Mouse (Mus musculus) CH12F3 (cell line): ENCODE measurements around the gene Vipr1.
"Not testable (repeated sequence)": the region's sequence is repeated elsewhere in the genome, so short reads cannot be mapped to it uniquely, and the experiment has no call there.

Experiments used
- in situ Hi-C: fragments of 300-500 bp; cut with MboI; formaldehyde crosslinking; loops from 2 replicates; pipeline ENCODE4 v1.14.3; 2020; ENCODE audit warnings: low sequenced_read_pairs

Gene Vipr1

DNA sequence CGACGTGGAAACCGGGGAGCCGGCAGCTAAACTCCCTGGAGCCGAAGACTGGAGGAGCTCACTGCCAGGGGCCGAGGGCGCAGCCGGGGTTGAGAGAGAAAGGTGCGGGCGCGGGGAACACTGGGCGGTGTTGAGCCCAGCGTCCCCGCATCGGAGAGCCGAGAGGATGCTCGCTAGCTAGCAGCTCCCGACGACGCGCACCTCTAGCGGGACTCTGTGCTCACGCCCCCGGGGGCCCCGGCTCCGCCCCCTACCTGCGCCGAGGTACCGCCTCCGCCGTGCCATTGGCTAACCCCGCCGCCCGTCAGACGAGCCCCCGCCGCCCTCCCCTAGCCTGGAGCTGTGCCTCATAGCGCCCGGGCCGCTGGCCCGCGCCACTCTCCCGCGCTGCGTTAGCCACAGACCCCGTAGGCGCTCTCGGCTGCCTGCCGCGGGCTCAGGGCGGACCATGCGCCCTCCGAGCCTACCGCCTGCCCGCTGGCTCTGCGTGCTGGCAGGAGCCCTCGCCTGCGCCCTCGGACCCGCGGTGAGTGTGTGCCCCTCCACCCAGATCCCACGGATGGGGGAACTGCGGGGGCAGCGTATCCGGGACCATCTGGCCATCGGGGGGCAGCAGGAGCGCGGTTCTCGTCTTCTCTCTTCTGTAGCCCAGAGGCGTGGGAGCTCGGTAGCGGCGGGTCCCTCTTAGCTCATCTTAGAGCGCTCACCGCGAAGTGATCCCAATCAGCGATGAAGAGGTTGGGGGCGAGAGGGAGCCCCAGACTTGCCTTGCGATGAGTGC is at the start of gene Vipr1:
Gene Vipr1, plus strand, starts transcription at position 316 of the 781 bp plus-strand sequence.
- in situ Hi-C loops: no loop called here

DNA sequence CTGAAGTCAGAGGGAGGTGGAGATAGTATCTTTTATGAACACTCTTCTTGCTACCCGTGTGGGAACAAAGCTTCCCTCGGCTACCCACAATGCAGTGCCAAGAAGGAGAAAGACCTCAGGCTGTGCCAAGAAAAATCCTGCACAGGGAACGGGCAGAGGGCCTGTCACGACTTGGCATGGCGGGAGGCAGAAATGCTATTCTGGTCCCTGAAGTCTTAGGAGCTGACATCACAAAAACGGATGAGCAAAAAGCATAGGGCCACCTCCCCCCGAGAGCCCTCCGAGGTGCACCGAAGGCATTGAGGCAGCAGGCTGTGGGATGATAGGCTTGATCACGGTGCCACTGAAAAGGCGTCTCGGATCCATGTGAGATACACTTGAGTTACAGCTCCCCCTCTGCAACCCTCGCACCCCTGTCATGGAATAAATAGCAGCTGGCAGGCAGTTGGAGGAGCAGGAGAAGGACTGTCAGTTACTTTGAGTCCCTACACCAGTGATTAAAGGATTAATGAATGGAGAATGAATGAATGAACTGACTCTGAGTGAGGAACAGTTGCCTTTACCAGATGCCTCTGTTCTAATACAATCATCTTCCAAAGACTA is 49.5 kb upstream of the Vipr1 start:
- in situ Hi-C loops: no loop called here

DNA sequence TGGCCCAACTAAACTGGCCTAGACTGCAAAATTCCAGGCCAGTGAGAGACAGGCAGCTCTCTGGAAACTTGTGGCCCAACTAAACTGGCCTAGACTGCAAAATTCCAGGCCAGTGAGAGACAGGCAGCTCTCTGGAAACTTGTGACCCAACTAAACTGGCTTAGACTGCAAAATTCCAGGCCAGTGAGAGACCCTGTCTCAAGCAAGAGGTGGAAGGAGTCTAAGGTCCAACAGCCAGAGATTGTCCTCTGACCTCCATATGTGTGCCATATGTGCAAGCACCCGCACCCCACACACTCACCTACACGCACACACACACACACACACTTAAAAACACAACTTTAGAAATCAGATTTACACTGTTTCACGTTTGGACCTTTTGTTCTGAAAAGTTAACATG is 48.7 kb upstream of the Vipr1 start:
- in situ Hi-C loops: not testable (repeated sequence)

DNA sequence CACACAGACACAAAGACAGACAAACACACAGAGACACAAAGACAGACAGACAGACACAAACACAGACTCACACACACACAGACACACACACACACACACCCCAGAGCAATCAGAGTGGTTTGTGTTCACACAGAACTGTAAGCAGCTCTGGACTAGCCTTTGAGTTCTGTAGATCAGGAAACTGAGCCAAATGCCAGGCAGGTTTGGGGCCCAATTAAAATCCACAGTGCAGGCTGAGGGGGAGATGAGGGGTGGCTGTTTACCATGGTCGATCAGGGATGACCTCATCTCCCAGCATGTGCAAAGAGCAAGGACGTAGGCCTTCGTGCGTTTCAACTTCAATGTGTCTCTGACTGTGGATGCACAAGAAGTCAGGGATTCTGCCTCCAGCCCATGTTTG is 47.7 kb upstream of the Vipr1 start:
- in situ Hi-C loops: loop anchor here (5.0 kb wide), 1 partner anchor 112 kb away; no protein-coding TSS in a partner anchor

DNA sequence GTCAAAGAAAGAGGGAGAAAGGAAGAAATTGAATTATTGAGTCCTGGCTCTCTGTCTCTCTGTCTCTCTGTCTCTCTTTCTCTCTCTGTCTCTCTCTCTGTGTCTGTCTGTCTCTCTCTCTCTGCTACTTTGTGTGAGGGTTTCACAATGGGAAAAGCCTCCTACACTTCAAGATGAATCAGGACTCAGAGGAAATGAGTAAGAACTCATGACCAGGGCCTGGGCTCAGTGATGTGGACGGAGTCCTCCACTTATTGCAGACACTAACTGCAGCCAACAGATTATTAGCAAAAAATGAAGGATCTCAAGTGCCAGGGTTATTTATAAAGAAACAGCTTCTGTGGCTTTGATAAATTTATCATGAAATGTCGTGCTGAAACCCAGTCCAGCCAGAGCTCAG is 44.4 kb upstream of the Vipr1 start:
- in situ Hi-C loops: loop anchor here (5.0 kb wide), 1 partner anchor 116 kb away; no protein-coding TSS in a partner anchor

DNA sequence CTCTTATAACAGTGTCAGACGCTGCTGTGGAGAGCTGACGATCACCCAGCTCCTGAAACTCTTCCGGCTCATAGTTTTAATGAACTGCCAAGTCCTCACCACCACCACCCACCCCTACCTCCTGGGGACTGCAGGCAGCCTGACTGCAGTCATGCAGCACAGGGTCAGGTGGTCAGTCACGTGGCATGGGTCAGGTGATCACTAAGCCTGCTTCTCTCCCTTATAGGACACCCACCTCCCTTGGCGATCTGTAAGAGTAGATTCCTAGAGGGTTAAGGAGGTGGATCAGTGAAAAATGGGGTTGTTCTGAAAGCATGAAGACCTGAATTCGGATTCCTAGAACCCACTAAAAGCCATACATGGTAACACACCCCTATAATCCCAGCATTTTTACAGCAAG is 43.0 kb upstream of the Vipr1 start:
- in situ Hi-C loops: loop anchor here (5.0 kb wide), 1 partner anchor 117 kb away; no protein-coding TSS in a partner anchor

DNA sequence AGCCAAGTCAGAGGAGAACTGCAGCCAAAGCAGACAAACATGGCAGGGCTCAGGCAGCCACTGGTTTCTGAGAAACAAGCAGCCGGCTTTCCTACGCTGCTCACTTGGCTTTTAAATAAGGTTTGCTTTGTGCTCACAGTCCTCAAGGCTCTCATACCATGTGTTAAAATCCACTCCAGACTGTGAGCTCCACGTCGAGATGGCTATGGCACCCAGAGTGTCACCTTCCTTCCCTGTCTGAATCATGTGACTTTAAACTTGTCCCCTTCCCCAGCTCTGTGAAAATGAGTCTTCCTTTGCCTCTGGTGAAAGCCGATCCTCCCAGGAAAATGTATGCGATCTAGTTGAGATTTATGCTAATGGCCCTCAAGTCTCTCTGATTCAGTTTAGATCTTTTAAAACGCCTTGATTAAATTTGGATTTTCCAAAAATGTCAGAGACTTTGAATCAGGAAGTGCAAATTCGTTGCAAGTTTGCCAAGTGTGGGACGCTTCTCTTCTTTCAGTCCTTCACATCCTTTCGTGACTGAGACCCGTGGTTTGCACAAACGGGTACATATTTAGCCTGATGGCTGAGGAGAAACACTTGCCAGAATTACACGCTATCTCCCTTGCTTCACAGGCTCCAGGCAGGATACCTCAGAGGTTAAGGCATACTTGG is 42.2 kb upstream of the Vipr1 start:
- in situ Hi-C loops: loop anchor here (10.0 kb wide), 1 partner anchor 356 kb away; no protein-coding TSS in a partner anchor

DNA sequence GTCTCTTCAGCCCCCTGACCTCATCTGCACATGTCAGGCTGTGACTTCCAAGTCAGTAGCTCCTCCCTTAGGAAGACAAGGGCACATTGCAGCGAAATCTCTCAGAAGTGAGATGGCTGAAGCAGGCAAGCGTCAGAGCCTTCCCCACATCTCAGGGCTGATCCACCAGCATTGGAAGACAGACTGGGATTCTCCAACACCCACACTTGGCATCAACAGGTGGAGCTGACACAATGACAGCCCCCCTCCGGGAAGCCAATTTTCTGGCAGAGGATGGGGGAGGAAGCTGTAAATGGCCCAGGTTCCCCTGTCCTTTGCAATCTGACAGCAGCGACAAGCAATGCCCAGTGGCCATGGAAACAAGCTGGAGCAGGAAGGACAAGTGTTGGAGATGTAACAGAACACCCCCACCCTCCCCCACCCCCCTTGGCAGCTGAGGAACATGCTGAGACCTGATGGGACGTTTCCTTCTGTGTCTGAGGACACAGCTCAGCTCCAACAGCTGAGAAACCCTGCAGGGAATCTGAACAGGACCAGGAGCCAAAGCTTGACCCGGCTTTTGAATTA is 41.6 kb upstream of the Vipr1 start:
- in situ Hi-C loops: loop anchor here (10.0 kb wide), 1 partner anchor 356 kb away; no protein-coding TSS in a partner anchor

DNA sequence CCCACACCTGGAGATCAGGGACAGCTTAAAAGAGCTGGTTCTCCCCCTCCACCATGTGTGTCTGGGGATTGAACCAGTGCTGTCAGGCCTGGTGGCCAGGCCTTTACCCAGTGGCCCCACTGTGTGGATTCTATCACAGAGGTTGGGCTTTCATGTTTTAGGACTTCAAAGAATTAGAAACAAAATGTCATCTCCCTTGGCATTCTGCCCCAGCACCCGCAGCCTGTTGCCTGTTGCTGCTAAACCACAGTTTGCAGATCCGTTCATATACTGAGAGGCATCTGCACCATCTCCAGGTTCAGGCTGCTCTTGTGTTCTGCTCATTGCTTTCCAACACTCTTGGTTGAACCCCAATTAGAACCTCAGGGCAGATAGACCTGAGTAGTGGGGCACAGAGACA is 40.1 kb upstream of the Vipr1 start:
- in situ Hi-C loops: loop anchor here (10.0 kb wide), 1 partner anchor 358 kb away; no protein-coding TSS in a partner anchor

DNA sequence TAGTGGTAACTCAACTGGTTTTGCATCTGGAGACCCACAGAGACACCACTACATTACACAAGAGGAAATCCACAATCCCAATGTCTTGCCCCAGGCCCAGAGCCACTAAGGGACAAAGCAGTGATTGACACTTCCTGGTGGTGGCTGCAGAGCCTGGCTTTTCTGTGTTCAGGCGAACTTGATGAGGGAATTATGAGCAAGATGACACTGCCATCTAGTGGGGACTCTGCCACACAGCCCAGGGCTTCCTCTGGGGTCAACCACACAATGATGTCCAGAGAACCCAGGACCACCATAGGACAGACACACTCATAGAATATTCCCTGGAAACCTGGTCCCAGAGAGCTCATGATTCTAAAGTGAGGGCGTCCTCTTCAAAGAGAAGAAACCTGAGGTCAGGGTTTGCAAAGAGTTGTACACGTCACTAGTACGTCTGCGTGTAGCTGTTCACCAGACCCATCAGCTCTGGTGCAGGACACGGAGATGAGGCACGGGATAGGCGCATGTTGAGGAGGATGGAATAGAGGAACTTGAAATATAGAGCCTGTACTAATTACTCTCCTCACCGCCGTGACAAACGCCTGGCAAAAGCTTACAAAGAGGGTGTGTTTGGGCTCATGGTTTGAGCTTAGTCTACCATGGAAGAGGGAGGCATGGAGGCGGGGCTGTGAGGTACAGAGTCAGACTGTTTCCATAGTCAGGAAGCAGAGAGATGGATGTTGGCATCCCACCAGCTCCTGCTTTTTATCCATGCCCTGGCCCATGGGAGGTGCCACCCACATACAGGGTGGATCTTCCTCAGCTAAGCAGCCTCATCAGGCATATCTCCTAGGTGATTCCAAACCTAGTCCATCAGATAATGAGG is 36.9 kb upstream of the Vipr1 start:
- in situ Hi-C loops: loop anchor here (10.0 kb wide), 1 partner anchor 361 kb away; no protein-coding TSS in a partner anchor

DNA sequence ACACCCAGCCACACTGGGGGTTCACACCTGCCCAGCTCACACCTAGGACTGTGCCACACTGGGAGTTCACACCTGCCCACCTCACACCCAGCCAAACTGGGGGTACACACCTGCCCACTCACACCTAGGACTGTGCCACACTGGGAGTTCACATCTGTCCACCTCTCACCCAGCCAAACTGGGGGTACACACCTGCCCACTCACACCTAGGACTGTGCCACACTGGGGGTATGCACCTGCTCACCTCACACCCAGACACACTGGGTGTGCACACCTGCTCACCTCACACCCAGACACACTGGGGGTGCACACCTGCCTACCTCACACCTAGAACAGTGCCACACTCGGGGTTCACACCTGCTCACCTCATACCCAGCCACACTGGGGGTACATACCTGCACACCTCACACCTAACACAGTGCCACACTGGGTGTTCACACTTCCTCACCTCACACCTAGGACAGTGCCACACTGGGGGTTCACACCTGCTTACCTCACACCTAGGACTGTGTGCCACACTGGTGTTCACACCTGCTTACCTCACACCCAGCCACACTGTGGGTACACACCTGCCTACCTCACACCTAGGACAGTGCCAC is 35.9 kb upstream of the Vipr1 start:
- in situ Hi-C loops: loop anchor here (10.0 kb wide), 1 partner anchor 362 kb away; no protein-coding TSS in a partner anchor

DNA sequence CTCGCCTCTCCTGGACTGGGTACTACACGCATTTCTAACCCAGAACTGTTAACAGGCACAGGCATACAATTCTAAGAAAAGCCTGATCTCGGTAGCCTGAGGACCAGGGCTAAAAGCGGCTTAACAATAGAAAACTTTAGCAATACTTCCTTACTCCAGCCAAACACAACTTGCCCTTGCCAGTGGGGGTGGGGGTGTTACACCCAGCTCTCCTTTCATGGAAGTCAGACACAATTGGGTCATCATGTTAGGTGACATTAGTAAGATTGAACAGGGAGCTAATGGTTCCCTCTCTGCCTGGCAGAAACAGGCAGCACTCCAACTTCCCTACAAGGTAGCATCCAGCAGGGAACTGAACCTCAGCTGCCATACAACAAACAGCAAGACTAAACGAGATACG is 33.1 kb upstream of the Vipr1 start:
- in situ Hi-C loops: loop anchor here (10.0 kb wide), 1 partner anchor 365 kb away; no protein-coding TSS in a partner anchor

DNA sequence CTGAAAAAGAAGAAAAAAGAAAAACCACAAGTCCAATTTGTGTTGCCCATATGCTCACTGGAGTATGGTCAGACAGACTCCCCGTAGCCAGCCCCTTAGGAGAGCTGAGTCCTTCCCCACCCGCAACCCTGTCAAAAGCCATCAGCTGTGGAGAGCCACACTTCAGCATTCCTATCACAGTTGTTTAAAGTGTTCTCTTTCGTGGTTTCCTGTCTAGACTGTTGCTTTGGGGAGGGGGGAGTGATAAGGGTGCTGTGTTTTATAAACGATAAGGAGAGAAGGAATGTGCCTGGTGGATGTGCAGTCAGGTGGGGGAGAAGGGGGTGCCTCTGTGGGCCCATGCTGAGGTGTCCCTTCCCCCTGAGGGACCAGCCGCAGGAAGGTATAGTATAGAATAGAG is 29.3 kb upstream of the Vipr1 start:
- in situ Hi-C loops: no loop called here

DNA sequence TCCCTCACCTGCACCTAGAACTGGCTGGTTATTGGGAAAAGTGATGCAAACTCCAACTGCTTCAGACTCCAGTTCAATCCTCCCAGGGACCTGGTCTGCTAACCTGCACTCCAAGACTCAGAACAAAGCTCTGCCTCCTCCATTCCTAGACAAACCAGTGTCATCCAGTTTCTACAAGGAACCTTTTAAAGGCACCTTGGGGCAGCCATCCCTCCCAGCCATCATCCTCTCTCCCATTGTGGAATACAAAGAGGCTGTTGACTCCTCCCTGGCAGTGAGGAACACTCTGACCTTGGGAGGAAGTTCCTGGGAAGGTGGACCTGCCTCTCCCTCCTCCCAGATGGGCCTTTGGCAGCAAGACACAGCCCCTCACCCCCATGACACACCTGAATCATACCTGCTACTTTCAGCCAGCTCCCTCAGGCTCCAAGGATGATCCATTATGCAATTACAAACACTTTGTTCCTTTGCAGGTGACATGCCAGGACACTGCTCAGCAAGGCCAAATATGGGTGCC is 28.2 kb upstream of the Vipr1 start:
- in situ Hi-C loops: no loop called here

DNA sequence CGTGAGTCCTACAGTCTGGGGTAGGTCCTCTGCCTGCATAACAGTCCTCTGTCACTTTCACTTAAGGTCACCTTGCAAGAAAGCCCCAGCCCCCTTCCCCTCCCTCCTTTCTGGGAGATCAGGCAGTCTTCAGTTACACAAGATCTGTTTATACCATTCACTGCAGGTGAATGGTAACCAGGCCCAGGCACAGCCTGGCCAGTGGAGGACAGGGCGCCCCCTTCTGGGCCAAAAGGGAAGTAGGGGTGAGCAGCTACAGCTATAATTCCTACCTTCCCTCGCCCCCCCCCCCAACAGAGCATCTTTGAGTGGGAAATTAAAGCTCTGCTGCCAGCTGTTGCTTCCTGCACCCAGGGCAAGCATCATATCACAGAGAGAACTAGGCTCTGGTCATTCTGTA is 26.0 kb upstream of the Vipr1 start:
- in situ Hi-C loops: no loop called here

DNA sequence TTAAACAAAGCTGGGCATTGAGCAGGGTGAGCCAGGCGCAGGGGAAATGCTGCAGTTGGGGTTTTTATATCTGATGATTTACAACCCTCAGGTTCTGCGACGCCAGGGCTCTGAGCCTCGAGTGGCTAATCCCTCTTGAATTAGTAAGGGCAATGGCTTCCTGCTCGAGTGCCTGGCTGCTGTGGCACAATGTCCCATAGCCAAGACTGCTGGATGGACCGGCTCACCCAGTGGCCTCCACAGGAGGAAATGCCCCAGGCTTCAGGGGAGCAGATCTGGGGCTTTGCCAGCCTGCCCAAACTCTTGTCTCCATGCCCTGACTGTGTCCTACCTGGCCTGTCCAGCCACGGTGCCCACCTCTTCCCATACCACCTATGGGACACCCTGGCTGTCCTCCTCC is 23.1 kb upstream of the Vipr1 start:
- in situ Hi-C loops: no loop called here

DNA sequence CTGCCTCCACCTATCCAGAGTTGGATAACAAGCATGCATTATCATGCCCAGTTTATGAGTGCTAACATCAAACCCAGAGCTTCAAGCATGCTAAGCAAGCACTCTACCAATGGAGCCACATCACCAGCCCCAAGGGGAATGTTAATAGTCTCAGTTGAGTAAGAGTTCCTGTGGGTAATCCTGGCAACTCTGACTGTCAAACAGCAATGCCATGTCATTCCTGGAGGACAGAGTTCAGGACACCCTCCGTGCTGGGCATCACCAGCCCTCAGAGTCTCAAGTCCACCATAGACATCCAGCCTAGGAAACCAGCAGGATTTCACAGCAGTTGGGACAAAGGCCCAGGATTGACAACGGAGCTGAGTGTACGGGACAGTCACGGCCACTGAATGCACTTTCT is 19.3 kb upstream of the Vipr1 start:
- in situ Hi-C loops: no loop called here

DNA sequence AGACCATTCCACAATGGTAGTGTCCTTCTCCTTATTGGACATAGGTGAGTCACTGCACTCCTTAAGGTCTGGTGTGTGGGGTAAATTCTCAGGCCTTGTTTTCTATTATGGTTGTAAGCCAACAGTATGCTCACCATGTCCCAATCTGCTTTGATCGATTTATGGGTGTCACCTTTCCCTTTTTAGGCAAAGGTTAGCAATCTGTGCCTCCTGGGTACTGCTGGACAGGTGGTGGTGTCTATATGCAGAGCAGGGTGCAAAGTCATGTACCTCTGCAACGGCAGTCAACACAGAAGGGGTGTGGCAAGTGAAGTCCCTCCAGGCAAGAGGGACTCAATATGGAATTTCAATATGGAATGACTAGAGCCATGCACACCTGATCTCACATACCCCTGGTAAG is 17.6 kb upstream of the Vipr1 start:
- in situ Hi-C loops: no loop called here

DNA sequence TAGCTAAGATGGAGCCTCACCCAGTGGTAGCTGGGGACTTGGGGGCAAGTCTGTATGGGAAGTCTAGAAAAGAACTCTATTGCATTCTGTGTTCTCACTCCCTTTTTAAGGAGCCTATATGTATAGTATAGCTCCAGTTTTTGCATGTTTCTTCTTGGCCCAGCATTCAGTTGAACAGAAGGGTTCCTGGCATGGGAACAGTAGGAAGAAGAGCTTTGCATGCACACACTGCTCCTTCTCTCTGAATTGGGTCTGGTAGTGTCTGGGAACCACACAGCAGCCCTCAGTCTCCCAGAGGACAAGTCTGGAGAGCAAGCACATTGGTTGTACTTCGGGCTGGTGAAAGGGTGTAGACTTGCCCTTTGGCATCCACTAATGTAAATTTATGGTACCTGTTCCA is 11.9 kb upstream of the Vipr1 start:
- in situ Hi-C loops: no loop called here

DNA sequence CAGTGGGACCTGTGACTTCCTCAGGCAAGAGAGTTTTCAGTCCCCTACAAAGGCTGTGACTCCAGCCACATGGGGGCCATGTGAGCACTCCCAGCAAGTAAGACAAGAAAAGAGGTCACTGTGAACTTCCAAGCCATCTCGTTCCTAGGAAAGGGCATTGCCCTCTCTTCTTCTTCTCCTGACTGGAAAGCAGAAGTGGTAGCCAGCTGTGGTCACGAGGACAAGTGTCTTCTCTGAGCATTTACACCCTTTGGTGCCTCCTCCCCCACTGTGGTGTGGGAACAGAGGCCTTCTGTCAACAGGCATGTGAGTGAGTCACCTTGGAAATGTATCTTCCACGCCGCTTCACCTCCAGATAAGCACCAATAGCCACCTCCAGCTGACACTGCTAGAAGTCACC is 10.6 kb upstream of the Vipr1 start:
- in situ Hi-C loops: no loop called here
